Mouse (Mus musculus) B cell, adult (primary cell): ENCODE measurements around the gene Loxl4. TPM values are rescaled to one million over a fixed set of nuclear protein-coding genes. Genes with fewer than 3 reads are reported as not detected.

ENCODE experiments used
- total RNA-seq: library from RNA; stranded (reverse); gene quantifications from 4 replicates; pipeline ENCODE4 v1.2.4, GENCODE M21; 2023; ENCODE audit not compliant: inconsistent age

Gene Loxl4
- total RNA-seq: 0.13 TPM in 1 of 4 replicates, not detected in the others

GRCm38 (mm10) chr19:42612654-42613053 is at the start of gene Loxl4:
Gene Loxl4 (minus strand): TSS chr19:42612813.

Other genes with a start within 250 kb of the Loxl4 start
- gene Crtac1, start 181.0 kb downstream of the Loxl4 start, total RNA-seq: not detected in 4 replicates
- gene R3hcc1l, start 94.1 kb downstream of the Loxl4 start, total RNA-seq: 38.6 to 47.3 TPM (median 40.6 TPM) in 4 replicates
- gene Pyroxd2, start 140.0 kb upstream of the Loxl4 start, total RNA-seq: 1.5 to 3.2 TPM (median 2.1 TPM) in 4 replicates
- 40.3 to 45.6 TPM (median 42.4 TPM) in 4 replicates for gene Hps1, start 167.2 kb upstream of the Loxl4 start, total RNA-seq